Mouse (Mus musculus) kidney, adult 2 months (tissue): ENCODE data around the gene Rbfox3.

Experiments used
- CTCF ChIP-seq: fragments of 200-500 bp; conservative IDR thresholded peaks from 2 replicates; pipeline ENCODE4 v1.5.1; 2011; ENCODE audit warnings: low read depth, mild to moderate bottlenecking, control low read depth, low read length, moderate library complexity, mixed read lengths; ENCODE audit not compliant: insufficient read depth, insufficient read length
- POLR2A ChIP-seq: fragments of 200-500 bp; IDR thresholded peaks from one replicate; pipeline ENCODE4 v1.6.1; 2011; ENCODE audit warnings: low read depth, low read length, control low read depth

GRCm38 (mm10) chr11:118629718-118630117, 281.7 kb downstream of the Rbfox3 start:
- TF ChIP-seq POLR2A = no peak
- no peak for TF ChIP-seq CTCF
